In the genomic region with DNA sequence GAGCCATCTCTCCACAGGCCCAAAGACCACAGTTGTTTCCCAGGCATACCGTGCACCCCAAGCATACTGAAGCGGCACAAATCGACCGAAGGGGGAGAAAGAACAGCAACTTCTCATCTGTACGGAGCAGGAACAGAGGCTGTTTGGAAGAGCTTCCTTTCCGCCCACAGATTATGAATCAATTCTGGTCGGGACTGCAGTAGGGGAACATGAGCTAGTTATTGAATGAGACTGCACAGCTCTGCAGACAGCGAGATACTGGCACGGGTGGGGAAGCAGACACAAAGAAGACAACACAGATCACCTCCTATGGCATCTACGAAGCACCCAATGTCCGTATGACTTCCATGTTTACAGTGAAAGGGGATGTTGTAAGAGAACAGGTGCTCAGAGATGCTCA, we compare ENCODE assay signal across 30 mouse cellular contexts. TPM values are rescaled to one million over a fixed set of nuclear protein-coding genes. Genes with fewer than 3 reads are reported as not detected.
A peak's percentile ranks its signal among the peaks of the same experiment; 100 is the strongest.
DNase-seq lines count a peak whose midpoint lies in the region; ATAC-seq and TF ChIP-seq lines count a peak whose summit lies in the region.
"Had no signal": no experiment of that assay in that cellular context is flagged by ENCODE, and none has a peak within 500 bp of the region (broad histone marks: within the 10 kb centered on the region; RNA-seq: fewer than 3 reads in every experiment).

No protein-coding gene starts in this region.

- peak overlapping the region; percentile 5; the same call in 1 of the 2 replicates for H3K27ac ChIP-seq in forebrain, embryonic 10.5 days
- no peak overlapping the region for H3K27ac ChIP-seq in forebrain, embryonic 15.5 days (replicated peaks)
- peak overlapping the region; percentile 12; the same call in 1 of the 2 replicates for H3K27ac ChIP-seq in hindbrain, embryonic 13.5 days
- H3K27ac ChIP-seq in hindbrain, postnatal 0 days = no peak overlapping the region
- peak overlapping the region; percentile 33; the same call in 1 of the 2 replicates for H3K27ac ChIP-seq in forebrain, embryonic 14.5 days (ENCODE audit: low read depth, low read length)
- H3K27ac ChIP-seq: heart, embryonic 10.5 days; heart, embryonic 15.5 days; hindbrain, embryonic 12.5 days; liver, embryonic 14.5 days had no signal

- no peak for TF ChIP-seq CTCF in hindbrain, postnatal 0 days (IDR thresholded peaks at IDR 0.05; ENCODE audit: low read depth)

- no peak overlapping the region for H3K4me3 ChIP-seq in forebrain, embryonic 10.5 days
- H3K4me3 ChIP-seq in forebrain, embryonic 15.5 days = no peak overlapping the region
- no peak overlapping the region for H3K4me3 ChIP-seq in hindbrain, embryonic 13.5 days
- no peak overlapping the region for H3K4me3 ChIP-seq in hindbrain, postnatal 0 days (ENCODE audit: low read length)
- no peak overlapping the region for H3K4me3 ChIP-seq in forebrain, embryonic 14.5 days (ENCODE audit: low read depth, low read length)
- H3K4me3 ChIP-seq: heart, embryonic 10.5 days; heart, embryonic 15.5 days; hindbrain, embryonic 12.5 days had no signal

- H3K4me1 ChIP-seq in forebrain, embryonic 10.5 days = peaks cover 96% of the 10 kb centered on the region
- H3K4me1 ChIP-seq in forebrain, embryonic 15.5 days = peaks cover 92% of the 10 kb centered on the region
- H3K4me1 ChIP-seq in hindbrain, embryonic 13.5 days (replicated peaks) = peaks cover 98% of the 10 kb centered on the region
- peaks cover 61% of the 10 kb centered on the region for H3K4me1 ChIP-seq in hindbrain, postnatal 0 days (ENCODE audit: insufficient read depth, low read length)
- H3K4me1 ChIP-seq in forebrain, embryonic 14.5 days (ENCODE audit: control insufficient read depth, insufficient read depth, low read length) = peaks cover 72% of the 10 kb centered on the region

- no peak for DNase-seq in forebrain, embryonic 10.5 days (ENCODE audit: extremely low spot score, low spot score)
- no peak for DNase-seq in hindbrain, postnatal 0 days (ENCODE audit: low spot score)
- DNase-seq in Muller cell, postnatal 12 days (ENCODE audit: inconsistent ontology term) = peak; percentile 49
- no peak for DNase-seq in forebrain, embryonic 14.5 days (ENCODE audit: low spot score)
- no peak for DNase-seq in heart, postnatal 10 days
- DNase-seq: adrenal gland, postnatal 14 days; cerebellum, adult 8-10 months; cerebellum, postnatal 25 days; gastrocnemius, postnatal 25 days; heart, adult 11 months; heart, postnatal 36 days; kidney, adult 9 months; kidney, postnatal 10 days; liver; lung, adult 2 months; lung, postnatal 10 days; thymus, adult 2 months; thymus, postnatal 36 days had no signal

- 89% methylated on average over 11 of the region's 11 CpGs for whole genome bisulfite sequencing in forebrain, embryonic 10.5 days
- WGBS in forebrain, embryonic 15.5 days = 83% methylated on average over 11 of the region's 11 CpGs
- 83% methylated on average over 11 of the region's 11 CpGs for WGBS in hindbrain, embryonic 13.5 days
- 76% methylated on average over 11 of the region's 11 CpGs for whole genome bisulfite sequencing in hindbrain, postnatal 0 days
- WGBS in forebrain, embryonic 14.5 days = 88% methylated on average over 11 of the region's 11 CpGs

- H3K9me3 ChIP-seq in forebrain, embryonic 10.5 days = no peaks in the 10 kb centered on the region
- H3K9me3 ChIP-seq in forebrain, embryonic 15.5 days = no peaks in the 10 kb centered on the region
- no peaks in the 10 kb centered on the region for H3K9me3 ChIP-seq in hindbrain, embryonic 13.5 days
- H3K9me3 ChIP-seq in hindbrain, postnatal 0 days (ENCODE audit: low read length) = no peaks in the 10 kb centered on the region
- H3K9me3 ChIP-seq in forebrain, embryonic 14.5 days (replicated peaks; ENCODE audit: control insufficient read depth, low read length) = no peaks in the 10 kb centered on the region
- H3K9me3 ChIP-seq: G1E; heart, embryonic 10.5 days; heart, embryonic 15.5 days; hindbrain, embryonic 12.5 days had no signal

- no peak overlapping the region for H3K9ac ChIP-seq in forebrain, embryonic 15.5 days (replicated peaks)
- H3K9ac ChIP-seq in hindbrain, embryonic 13.5 days = no peak overlapping the region
- H3K9ac ChIP-seq in hindbrain, postnatal 0 days (replicated peaks; ENCODE audit: low read length) = no peak overlapping the region
- H3K9ac ChIP-seq in forebrain, embryonic 14.5 days (ENCODE audit: low read length) = no peak overlapping the region
- H3K9ac ChIP-seq: heart, embryonic 15.5 days; hindbrain, embryonic 12.5 days; liver, embryonic 14.5 days had no signal

- intact Hi-C loops in heart, postnatal 10 days (cut with DNase I) = no loop called here

- ATAC-seq in forebrain, embryonic 15.5 days (replicated peaks) = no peak
- ATAC-seq in hindbrain, embryonic 13.5 days (ENCODE audit: low FRiP score) = no peak
- ATAC-seq in hindbrain, postnatal 0 days = no peak
- no peak for ATAC-seq in forebrain, embryonic 14.5 days
- ATAC-seq: intestine, postnatal 0 days; midbrain, embryonic 16.5 days; Patski had no signal

- H3K36me3 ChIP-seq in forebrain, embryonic 10.5 days (replicated peaks) = no peaks in the 10 kb centered on the region
- H3K36me3 ChIP-seq in forebrain, embryonic 15.5 days = no peaks in the 10 kb centered on the region
- no peaks in the 10 kb centered on the region for H3K36me3 ChIP-seq in hindbrain, embryonic 13.5 days
- no peaks in the 10 kb centered on the region for H3K36me3 ChIP-seq in hindbrain, postnatal 0 days (ENCODE audit: insufficient read depth, low read length)
- no peaks in the 10 kb centered on the region for H3K36me3 ChIP-seq in forebrain, embryonic 14.5 days (ENCODE audit: control insufficient read depth, insufficient read depth, low read length)
- H3K36me3 ChIP-seq: G1E; heart, embryonic 10.5 days; heart, embryonic 15.5 days; hindbrain, embryonic 12.5 days had no signal

- peaks cover 38% of the 10 kb centered on the region for H3K27me3 ChIP-seq in forebrain, embryonic 10.5 days (ENCODE audit: poor library complexity, severe bottlenecking)
- no peaks in the 10 kb centered on the region for H3K27me3 ChIP-seq in forebrain, embryonic 15.5 days
- H3K27me3 ChIP-seq in hindbrain, embryonic 13.5 days = no peaks in the 10 kb centered on the region
- H3K27me3 ChIP-seq in hindbrain, postnatal 0 days (ENCODE audit: insufficient read depth, low read length) = no peaks in the 10 kb centered on the region
- no peaks in the 10 kb centered on the region for H3K27me3 ChIP-seq in forebrain, embryonic 14.5 days (replicated peaks; ENCODE audit: control insufficient read depth, insufficient read depth, low read length)
- H3K27me3 ChIP-seq: heart, embryonic 15.5 days; hindbrain, embryonic 12.5 days; Patski had no signal

- no peak overlapping the region for H3K4me2 ChIP-seq in forebrain, embryonic 15.5 days (replicated peaks)
- no peak overlapping the region for H3K4me2 ChIP-seq in hindbrain, embryonic 13.5 days
- H3K4me2 ChIP-seq in hindbrain, postnatal 0 days (ENCODE audit: low read depth, low read length) = no peak overlapping the region
- H3K4me2 ChIP-seq in forebrain, embryonic 14.5 days (ENCODE audit: low read length) = no peak overlapping the region
- H3K4me2 ChIP-seq: heart, embryonic 15.5 days; hindbrain, embryonic 12.5 days; midbrain, embryonic 11.5 days had no signal

RNA-seq across cellular contexts. Expression of gene Coro2b, which starts 8.3 kb away (rescaled TPM):
- 9.7 and 10.0 TPM in 2 replicates for polyA plus RNA-seq in forebrain, embryonic 10.5 days (2016; fragmentation: Nextera tagmentation; extraction: Ambion mirVana)
- polyA plus RNA-seq in forebrain, embryonic 15.5 days (2015; fragmentation: Nextera tagmentation; extraction: Ambion mirVana) = 41.0 and 48.8 TPM in 2 replicates
- 34.3 and 39.0 TPM in 2 replicates for polyA plus RNA-seq in hindbrain, embryonic 13.5 days (2015; fragmentation: Nextera tagmentation; extraction: Ambion mirVana)
- total RNA-seq in hindbrain, postnatal 0 days (2014; rRNA removed) = 42.6 and 47.2 TPM in 2 replicates
- polyA plus RNA-seq in hindbrain, postnatal 0 days (2015; fragmentation: Nextera tagmentation; extraction: Ambion mirVana) = 24.7 and 25.0 TPM in 2 replicates
- polyA plus RNA-seq in forebrain, embryonic 14.5 days (2014; fragmentation: Nextera tagmentation; extraction: Ambion mirVana) = 29.0 and 33.2 TPM in 2 replicates
- total RNA-seq in heart, postnatal 10 days (2021) = 10 to 100 TPM; 17.9 to 20.3 TPM
- total RNA-seq: neutrophil, adult 5-6 weeks had no signal
- polyA plus RNA-seq: G1E had no signal

Comparison
In these comparisons a context has a peak if more than half of its experiments do, and no peak if none do; other contexts are left out.
1. H3K27ac ChIP-seq: peak in forebrain, embryonic 10.5 days (single experiment), hindbrain, embryonic 13.5 days (single experiment) and forebrain, embryonic 14.5 days (single experiment); none in forebrain, embryonic 15.5 days (single experiment) and hindbrain, postnatal 0 days (single experiment).